Mouse (Mus musculus) colon, adult 2 months (tissue): ENCODE data around the gene Phf10. TPM values are rescaled to one million over a fixed set of nuclear protein-coding genes. Genes with fewer than 3 reads are reported as not detected.

ENCODE experiments used
- polyA plus RNA-seq: library from polyadenylated mRNA; depleted of rRNA; stranded (reverse); fragments of >200 nt; gene quantifications from 2 replicates; pipeline ENCODE4 v1.2.3, GENCODE M21; 2012; rRNA removed

The Phf10 gene
- polyA plus RNA-seq = 11.1 and 12.8 TPM in 2 replicates

DNA sequence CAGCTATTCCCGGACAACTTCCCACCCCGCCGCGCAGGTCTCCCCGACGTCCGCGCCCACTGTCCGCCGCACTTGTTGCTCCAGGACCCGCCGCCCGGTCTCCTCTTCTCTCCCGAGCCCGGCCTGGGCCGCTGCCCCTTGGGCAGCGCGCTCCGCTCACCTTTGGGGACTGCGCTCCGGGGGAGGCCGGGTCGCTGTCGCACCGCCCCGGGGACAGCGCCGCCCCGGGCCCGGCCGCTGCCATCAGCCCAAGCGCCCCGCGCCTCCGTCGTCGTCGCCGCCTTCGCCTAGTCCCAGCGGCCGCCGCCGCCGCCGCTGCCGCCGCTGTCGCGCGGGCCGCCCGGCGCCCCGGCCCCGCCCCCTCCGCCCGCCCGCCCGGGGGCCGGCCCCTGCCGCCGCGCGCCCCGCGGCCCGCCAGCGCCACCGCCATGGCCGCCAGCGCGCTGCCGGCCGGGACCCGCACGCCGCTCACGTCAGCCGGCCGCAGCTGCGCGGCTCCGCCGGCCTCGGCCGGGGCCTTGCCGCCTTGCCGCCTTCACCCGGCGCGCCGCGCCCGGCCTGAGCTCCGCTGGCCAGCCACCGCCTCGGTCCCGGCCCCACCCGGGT lies at the start of gene Phf10:
Phf10 (minus strand) TSS at position 323 of the 606 bp plus-strand sequence.

GRCm38 (mm10) chr17:15009706-15010413 lies 48.8 kb upstream of the Phf10 start, which contains the start of gene Gm3435:
Gene Gm3435 (plus strand): TSS chr17:15010176.

DNA sequence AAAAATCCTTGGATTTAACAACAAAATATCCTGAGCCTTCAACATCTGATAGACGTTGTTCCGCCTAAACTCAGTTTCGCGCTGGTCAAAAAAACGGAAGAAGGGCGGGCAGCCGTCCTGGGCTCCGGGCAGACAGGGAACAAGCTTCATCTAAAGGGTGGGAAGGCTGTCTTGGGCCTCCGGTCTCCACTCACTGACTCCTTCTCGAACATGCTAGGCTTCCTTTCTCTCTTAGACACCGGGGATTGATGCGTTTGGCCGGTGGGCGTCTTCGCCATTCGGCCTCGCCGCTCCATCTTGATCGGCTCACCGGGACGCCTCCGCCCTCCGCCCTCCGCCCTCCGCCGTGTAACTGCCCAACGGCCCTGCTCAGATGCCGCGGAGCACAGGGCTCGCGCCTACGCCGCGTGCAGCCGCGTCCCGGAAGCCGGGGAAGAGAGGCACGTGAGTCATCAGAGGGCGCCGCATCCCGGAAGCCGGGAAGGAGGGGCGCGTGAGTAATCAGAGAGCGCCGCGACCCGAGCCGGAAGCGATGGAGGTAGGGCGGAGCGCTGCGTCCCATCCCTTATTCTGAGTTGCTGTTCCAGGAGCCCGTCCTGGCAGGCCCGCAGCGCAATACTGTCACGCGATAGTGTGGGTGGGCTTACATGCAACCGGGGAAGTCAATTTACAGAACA lies 17.4 kb upstream of the Phf10 start, which contains the start of the genes 9030025P20Rik and Gm3417:
9030025P20Rik (plus strand) TSS at position 107 of the 677 bp plus-strand sequence.
Gm3417 (minus strand) TSS at position 429 of the 677 bp plus-strand sequence.

DNA sequence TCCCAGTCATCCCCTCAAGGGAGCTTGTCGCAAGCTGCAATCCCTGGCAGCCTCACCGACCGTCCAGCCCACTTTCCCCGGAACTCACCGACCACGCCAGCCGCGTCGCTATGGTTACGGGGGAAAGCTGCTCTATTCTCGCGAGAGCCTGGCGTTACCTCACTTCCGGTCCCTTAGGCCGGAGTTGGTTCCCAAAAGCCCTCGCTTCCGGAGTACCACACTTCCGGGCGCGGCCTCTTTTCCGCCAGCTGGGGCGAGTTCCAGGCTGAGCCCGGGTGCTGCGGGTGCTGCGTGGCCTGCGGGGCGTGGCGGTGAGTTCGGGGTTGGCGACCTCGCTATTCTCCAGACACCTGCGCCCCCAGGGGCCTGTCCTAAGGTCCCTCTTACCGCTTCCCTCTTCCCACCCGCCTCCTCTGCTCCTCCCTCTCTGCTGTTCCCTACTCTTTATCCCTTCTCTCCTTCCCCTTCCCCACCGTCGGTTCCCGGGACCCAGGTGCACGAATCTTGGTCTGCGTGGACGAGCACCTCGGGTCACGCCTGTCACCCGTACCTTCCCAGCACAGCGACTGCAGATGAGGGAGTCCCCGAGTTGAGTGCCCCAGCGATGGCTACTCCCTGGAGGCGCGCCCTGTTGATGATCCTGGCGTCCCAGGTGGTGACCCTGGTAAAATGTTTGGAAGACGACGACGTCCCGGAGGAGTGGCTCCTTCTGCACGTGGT lies 17.9 kb downstream of the Phf10 start, which contains the start of the genes Wdr27 and 1600012H06Rik:
Wdr27 (minus strand) TSS at position 150 of the 720 bp plus-strand sequence.
1600012H06Rik (plus strand) TSS at position 176 of the 720 bp plus-strand sequence.

Other genes starting within 250 kb of the Phf10 start
- 4.9 and 7.7 TPM in 2 replicates for gene Wdr27, start 18.1 kb downstream of the Phf10 start, polyA plus RNA-seq
- gene 1600012H06Rik, start 18.1 kb downstream of the Phf10 start, polyA plus RNA-seq = 18.4 and 21.3 TPM in 2 replicates
- 4.3 and 4.7 TPM in 2 replicates for gene 9030025P20Rik, start 17.2 kb upstream of the Phf10 start, polyA plus RNA-seq
- gene Gm3417, start 17.5 kb upstream of the Phf10 start, polyA plus RNA-seq = 0.25 TPM in 1 of 2 replicates, not detected in the other
- gene Gm3435, start 48.9 kb upstream of the Phf10 start, polyA plus RNA-seq = 0.71 and 0.73 TPM in 2 replicates
- 16.2 and 18.6 TPM in 2 replicates for gene Ermard, start 79.9 kb upstream of the Phf10 start, polyA plus RNA-seq
- not detected in 2 replicates for gene Tcte3, start 80.2 kb upstream of the Phf10 start, polyA plus RNA-seq
- 0.42 and 0.64 TPM in 2 replicates for gene Gm3448, start 80.3 kb upstream of the Phf10 start, polyA plus RNA-seq